Mouse (Mus musculus) layer of hippocampus, adult 2 months (tissue): ENCODE measurements around the gene Scgb2b21. TPM values are rescaled to one million over a fixed set of nuclear protein-coding genes. Genes with fewer than 3 reads are reported as not detected.
"Not testable (repeated sequence)": the region's sequence is repeated elsewhere in the genome, so short reads cannot be mapped to it uniquely, and the experiment has no call there.

Experiments used
- DNase-seq, 2 experiments: peaks; one replicate each; pipeline ENCODE4 v3.0.0; 2022; ENCODE audit warnings: low spot score in 2 of 2
- H3K27ac ChIP-seq: fragments of 200-600 bp; 2 replicates; pipeline ENCODE4 v1.8.1; 2022
- H3K4me3 ChIP-seq: fragments of 200-600 bp; 2 replicates; pipeline ENCODE4 v1.8.1; 2022; ENCODE audit warnings: mild to moderate bottlenecking
- CTCF ChIP-seq: fragments of 200-600 bp; conservative IDR thresholded peaks from 2 replicates; pipeline ENCODE4 v1.8.1; 2022; ENCODE audit warnings: antibody characterized with exemption, mild to moderate bottlenecking, moderate library complexity
- long read RNA-seq, 2 experiments: library from polyadenylated mRNA; stranded (forward); transcript quantifications; one replicate each; pipeline ENCODE4 v2.0.0; 2021; ENCODE audit warnings: borderline mapping rate in 2 of 2
- total RNA-seq, 2 experiments: library from RNA; stranded (reverse); gene quantifications; 2 replicates each; pipeline ENCODE4 v1.2.3; 2021

Scgb2b21 gene
- not detected for total RNA-seq
- long read RNA-seq, experiment 1: 0 reads
- long read RNA-seq, experiment 2: 0 reads

DNA sequence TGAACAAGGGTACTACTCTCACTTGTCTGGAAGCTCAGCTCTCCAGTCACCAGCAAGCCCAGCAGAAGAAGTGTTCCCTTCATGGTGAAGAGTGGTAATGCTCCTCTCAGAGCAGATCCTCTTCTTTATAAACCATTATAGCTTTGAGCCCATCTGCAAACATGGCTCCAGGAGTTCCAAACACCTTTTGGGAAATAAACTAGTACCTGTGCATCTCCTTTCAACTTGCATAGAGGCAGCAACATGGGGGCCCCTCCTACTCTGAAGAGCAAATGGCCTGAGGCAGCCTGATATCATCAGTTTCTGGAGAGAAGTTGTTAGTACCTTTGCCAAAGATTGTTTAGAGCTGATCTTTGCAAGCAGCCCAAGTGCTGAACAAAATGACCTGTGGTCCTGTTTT is at the start of gene Scgb2b21:
Scgb2b21 (minus strand) TSS at position 101 of the 400 bp plus-strand sequence.
- Histone ChIP-seq H3K4me3 (no peak within 1 kb of the TSS), H3K27ac (no peak within 1 kb of the TSS)
- DNase-seq: no peak
- TF ChIP-seq CTCF: no peak

DNA sequence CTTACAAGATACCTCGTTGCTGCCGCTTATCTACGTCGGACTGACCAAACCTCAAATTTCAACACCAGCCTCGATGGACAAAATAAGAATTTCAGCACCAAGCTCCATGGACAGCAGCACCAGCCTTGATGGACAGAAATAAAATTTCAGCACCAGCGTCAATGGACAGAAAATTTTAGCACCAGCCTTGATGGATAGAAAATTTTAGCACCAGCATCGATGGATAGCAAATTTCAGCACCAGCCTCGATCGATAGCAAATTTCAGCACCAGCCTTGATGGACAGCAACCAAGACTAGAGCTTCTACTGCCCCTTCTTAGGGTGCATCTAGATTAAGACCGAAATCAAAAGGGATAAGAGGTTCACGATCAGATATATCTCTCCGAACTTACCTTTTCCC is 23.2 kb upstream of the Scgb2b21 start:
- not testable (repeated sequence) for DNase-seq, H3K4me3 ChIP-seq, H3K27ac ChIP-seq

Other genes with a start within 250 kb of the Scgb2b21 start
- gene Scgb2b19, start 240.1 kb downstream of the Scgb2b21 start, total RNA-seq: not detected
- gene Scgb1b19, start 233.2 kb downstream of the Scgb2b21 start, total RNA-seq: not detected
- gene Scgb2b20, start 154.1 kb downstream of the Scgb2b21 start, total RNA-seq: not detected
- not detected for gene Scgb1b20, start 147.2 kb downstream of the Scgb2b21 start, total RNA-seq
- gene Scgb2b24, start 218.9 kb upstream of the Scgb2b21 start, total RNA-seq: not detected
- not detected for gene Scgb1b24, start 223.3 kb upstream of the Scgb2b21 start, total RNA-seq